ENCODE assay signal across 20 mouse cellular contexts in the genomic region with DNA sequence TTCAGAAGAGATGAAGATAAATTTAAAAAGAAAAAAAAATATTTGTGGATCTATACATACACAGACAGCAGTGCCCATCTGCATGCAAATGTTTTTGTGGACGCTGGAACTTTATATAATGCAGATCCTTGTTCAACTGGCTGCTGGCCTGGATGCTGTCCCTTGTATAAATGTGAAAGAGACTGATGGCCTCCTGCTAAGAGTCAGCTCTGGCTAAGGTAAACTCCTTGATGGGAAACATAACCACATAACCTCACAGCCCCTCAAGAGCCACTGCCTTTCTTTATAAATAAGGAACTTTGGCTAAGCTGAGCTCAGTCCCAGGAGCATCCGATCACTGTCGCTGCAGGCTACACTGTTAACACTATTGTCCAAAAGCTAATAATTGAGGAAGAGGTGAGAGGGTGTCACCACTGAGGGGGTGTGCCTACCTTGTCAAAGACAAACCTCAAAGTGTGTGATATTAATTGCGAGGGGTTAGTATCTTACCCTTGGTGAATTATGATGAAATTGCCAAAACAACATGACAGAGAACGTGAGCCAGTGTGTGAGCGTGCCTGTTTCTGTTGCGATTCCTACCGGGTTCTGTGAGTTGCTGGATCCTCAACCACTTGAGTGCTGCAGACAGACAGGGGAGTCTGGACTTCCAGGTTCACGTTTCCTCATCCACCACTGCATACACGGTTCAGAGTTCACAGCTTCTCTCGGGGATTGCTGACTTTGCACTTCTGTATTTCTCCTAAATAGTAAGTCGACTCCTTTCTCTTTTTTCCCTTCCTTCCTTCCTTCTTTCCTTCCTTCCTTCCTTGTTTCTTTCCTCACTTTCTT.
DNase-seq lines count a peak whose midpoint lies in the region; ATAC-seq and TF ChIP-seq lines count a peak whose summit lies in the region.
"Had no signal": no experiment of that assay in that cellular context is flagged by ENCODE, and none has a peak within 500 bp of the region (broad histone marks: within the 10 kb centered on the region; RNA-seq: fewer than 3 reads in every experiment).

No protein-coding gene starts in this region.

- no peak for TF ChIP-seq EP300 in CH12.LX (IDR thresholded peaks at IDR 0.05; ENCODE audit: low read length)

- no peak overlapping the region for H3K4me3 ChIP-seq in CH12.LX (replicated peaks in 1 of 3; ENCODE audit: low read depth in 2 of 3, low read length in 2 of 3, poor library complexity in 1 of 3)
- no peak overlapping the region; the same call in 1 of the 2 replicates for H3K4me3 ChIP-seq in intestine, embryonic 14.5 days (ENCODE audit: low read depth, low read length)
- H3K4me3 ChIP-seq in limb, embryonic 10.5 days, result no peak overlapping the region
- H3K4me3 ChIP-seq in stomach, embryonic 16.5 days (replicated peaks; ENCODE audit: low read length), result no peak overlapping the region
- H3K4me3 ChIP-seq: embryonic facial prominence, embryonic 15.5 days; erythroblast, embryonic 14.5 days; forebrain, embryonic 15.5 days; heart, adult 2 months; hindbrain, embryonic 10.5 days had no signal

- H3K36me3 ChIP-seq in CH12.LX (replicated peaks in 1 of 2; ENCODE audit: control insufficient read depth in 1 of 2, insufficient read depth in 1 of 2, low read length in 1 of 2), result no peaks in the 10 kb centered on the region
- H3K36me3 ChIP-seq in intestine, embryonic 14.5 days (ENCODE audit: control insufficient read depth, insufficient read depth, low read length), result no peaks in the 10 kb centered on the region
- no peaks in the 10 kb centered on the region for H3K36me3 ChIP-seq in limb, embryonic 10.5 days
- no peaks in the 10 kb centered on the region for H3K36me3 ChIP-seq in stomach, embryonic 16.5 days (ENCODE audit: control insufficient read depth, insufficient read depth, low read length)
- H3K36me3 ChIP-seq: embryonic facial prominence, embryonic 15.5 days; forebrain, embryonic 15.5 days; G1E; hindbrain, embryonic 10.5 days had no signal

- in situ Hi-C loops in CH12.LX (cut with MboI; ENCODE audit: low pct_ligation_motif_present, low pct_unique_long_range_greater_than_20kb, low sequenced_read_pairs), result no loop called here

- TF ChIP-seq CTCF in CH12.LX (conservative IDR thresholded peaks at IDR 0.05 in 1 of 2, IDR thresholded peaks at IDR 0.05 in 1 of 2; ENCODE audit: low read depth in 2 of 2, low read length in 2 of 2), result no peak

- no peak for TF ChIP-seq POLR2A in CH12.LX (IDR thresholded peaks at IDR 0.05; ENCODE audit: low read depth, low read length)

- no peaks in the 10 kb centered on the region for H3K79me2 ChIP-seq in CH12.LX (replicated peaks; ENCODE audit: control insufficient read depth, extremely low read depth, insufficient read depth, poor library complexity, severe bottlenecking)

- no peak for DNase-seq in CH12.LX (ENCODE audit: extremely low read depth)
- peak; percentile 61 for DNase-seq in intestine, embryonic 14.5 days (ENCODE audit: low spot score)
- DNase-seq in limb, embryonic 10.5 days (ENCODE audit: low spot score), result no peak
- no peak for DNase-seq in lung, adult 18-20 months
- DNase-seq in left cerebral cortex, adult 11 months (ENCODE audit: low spot score), result no peak
- DNase-seq: adrenal gland, adult 8-10 months; cerebellum, adult 11 months; cerebellum, adult 9-10 months; cerebellum, postnatal 36 days; embryo, embryonic 11 days; heart, adult 2 months had no signal

- no peak overlapping the region for H3K27ac ChIP-seq in CH12.LX (ENCODE audit: insufficient read depth, low read depth)
- H3K27ac ChIP-seq in intestine, embryonic 14.5 days (ENCODE audit: low read depth), result peak overlapping the region; percentile 73; the same call in 1 of the 2 replicates
- H3K27ac ChIP-seq in limb, embryonic 10.5 days, result peak overlapping the region; percentile 42; the same call in 1 of the 2 replicates
- H3K27ac ChIP-seq in stomach, embryonic 16.5 days (ENCODE audit: low read length), result peak overlapping the region; percentile 56
- H3K27ac ChIP-seq: embryonic facial prominence, embryonic 15.5 days; forebrain, embryonic 15.5 days; heart, adult 2 months; hindbrain, embryonic 14.5 days had no signal

- H3K27me3 ChIP-seq in CH12.LX (replicated peaks), result peaks cover 69% of the 10 kb centered on the region
- H3K27me3 ChIP-seq in intestine, embryonic 14.5 days (replicated peaks; ENCODE audit: control insufficient read depth, insufficient read depth, low read length), result no peaks in the 10 kb centered on the region
- no peaks in the 10 kb centered on the region for H3K27me3 ChIP-seq in limb, embryonic 10.5 days (ENCODE audit: low read depth, poor library complexity, severe bottlenecking)
- no peaks in the 10 kb centered on the region for H3K27me3 ChIP-seq in stomach, embryonic 16.5 days (ENCODE audit: control insufficient read depth, insufficient read depth, low read length)
- H3K27me3 ChIP-seq: embryonic facial prominence, embryonic 15.5 days; forebrain, embryonic 15.5 days had no signal

- ATAC-seq in intestine, embryonic 14.5 days (replicated peaks; ENCODE audit: low FRiP score, low TSS enrichment, low read depth), result peak; percentile 66
- peak; percentile 73 for ATAC-seq in stomach, embryonic 16.5 days (ENCODE audit: insufficient read depth, low FRiP score)
- no peak for ATAC-seq in erythroid progenitor cell, adult 5-6 weeks (replicated peaks; ENCODE audit: low FRiP score, poor library complexity, severe bottlenecking)
- ATAC-seq: forebrain, embryonic 15.5 days had no signal

- no peak for TF ChIP-seq RAD21 in CH12.LX (IDR thresholded peaks at IDR 0.05; ENCODE audit: low read depth, low read length)

- H3K4me1 ChIP-seq in CH12.LX (ENCODE audit: control insufficient read depth in 1 of 2, insufficient read depth in 2 of 2), result no peaks in the 10 kb centered on the region
- peaks cover 48% of the 10 kb centered on the region for H3K4me1 ChIP-seq in intestine, embryonic 14.5 days (replicated peaks; ENCODE audit: control insufficient read depth, insufficient read depth, low read length)
- peaks cover 71% of the 10 kb centered on the region for H3K4me1 ChIP-seq in limb, embryonic 10.5 days
- H3K4me1 ChIP-seq in stomach, embryonic 16.5 days (ENCODE audit: control insufficient read depth, insufficient read depth, low read length), result peaks cover 18% of the 10 kb centered on the region
- H3K4me1 ChIP-seq: forebrain, embryonic 15.5 days had no signal

- H3K9me3 ChIP-seq in CH12.LX (replicated peaks; ENCODE audit: low read length), result no peaks in the 10 kb centered on the region
- no peaks in the 10 kb centered on the region for H3K9me3 ChIP-seq in intestine, embryonic 14.5 days (ENCODE audit: control insufficient read depth, low read length)
- H3K9me3 ChIP-seq in limb, embryonic 10.5 days (replicated peaks), result no peaks in the 10 kb centered on the region
- H3K9me3 ChIP-seq in stomach, embryonic 16.5 days (replicated peaks; ENCODE audit: control insufficient read depth, low read length), result no peaks in the 10 kb centered on the region
- H3K9me3 ChIP-seq: embryonic facial prominence, embryonic 15.5 days; forebrain, embryonic 15.5 days; hindbrain, embryonic 10.5 days had no signal

- 26% methylated on average over 12 of the region's 12 CpGs for WGBS in intestine, embryonic 14.5 days
- WGBS in limb, embryonic 10.5 days, result 45% methylated on average over 12 of the region's 12 CpGs
- 29% methylated on average over 12 of the region's 12 CpGs for WGBS in stomach, embryonic 16.5 days

- no peak overlapping the region for H3K4me2 ChIP-seq in CH12.LX (ENCODE audit: insufficient read depth, low read depth, poor library complexity, severe bottlenecking)
- peak overlapping the region; percentile 29 for H3K4me2 ChIP-seq in intestine, embryonic 14.5 days (ENCODE audit: low read length)
- no peak overlapping the region for H3K4me2 ChIP-seq in stomach, embryonic 16.5 days (ENCODE audit: low read depth, low read length)
- H3K4me2 ChIP-seq: embryonic facial prominence, embryonic 15.5 days; forebrain, embryonic 15.5 days; heart, embryonic 11.5 days; hindbrain, embryonic 14.5 days had no signal

- no peak overlapping the region for H3K9ac ChIP-seq in CH12.LX (ENCODE audit: insufficient read depth, low read depth)
- no peak overlapping the region for H3K9ac ChIP-seq in intestine, embryonic 14.5 days (ENCODE audit: low read length)
- H3K9ac ChIP-seq in stomach, embryonic 16.5 days (ENCODE audit: low read length), result no peak overlapping the region
- H3K9ac ChIP-seq: embryonic facial prominence, embryonic 15.5 days; forebrain, embryonic 15.5 days; hindbrain, embryonic 14.5 days had no signal

- dilution Hi-C loops in CH12.LX (cut with MboI; ENCODE audit: extremely low pct_ligation_motif_present, extremely low pct_unique_long_range_greater_than_20kb, low sequenced_read_pairs), result no loop called here

TF ChIP-seq in CH12.LX, 34 proteins besides CTCF, POLR2A, EP300 and RAD21:
- TF ChIP-seq E2F4 (IDR thresholded peaks at IDR 0.05; ENCODE audit: insufficient replicate concordance, low read depth, low read length) (no peak), PAX5 (IDR thresholded peaks at IDR 0.05; ENCODE audit: low read length) (no peak), MAX (IDR thresholded peaks at IDR 0.05; ENCODE audit: low read length) (no peak), CHD2 (IDR thresholded peaks at IDR 0.05; ENCODE audit: low read length) (no peak), MAFK (IDR thresholded peaks at IDR 0.05; ENCODE audit: insufficient replicate concordance, low read length) (0 out of 2 replicates have a peak, but pooled peaks have one; percentile 44), MYC (IDR thresholded peaks at IDR 0.05; ENCODE audit: low read depth, low read length) (no peak), ELF1 (IDR thresholded peaks at IDR 0.05; ENCODE audit: low read depth, low read length) (no peak)
TF ChIP-seq in CH12.LX: peak in this region for 1.
